Mouse (Mus musculus): ENCODE results near the gene Jak1. TPM values are rescaled to one million over a fixed set of nuclear protein-coding genes. Genes with fewer than 3 reads are reported as not detected.

Jak1 gene
- total RNA-seq (2021): 10 to 100 TPM; 74.9 to 79.6 TPM
- long read RNA-seq, experiment 1, full-length matches to known transcripts: 44 of 70 reads
- long read RNA-seq, experiment 1, partial matches to known transcripts: 17 of 70 reads
- long read RNA-seq, experiment 1, other reads (novel, unspliced or antisense): 9 of 70 reads
- long read RNA-seq, experiment 2, full-length matches to known transcripts: 47 of 76 reads
- long read RNA-seq, experiment 2, partial matches to known transcripts: 19 of 76 reads
- long read RNA-seq, experiment 2, other reads (novel, unspliced or antisense): 10 of 76 reads

- intact Hi-C loops (cut with DNase I): loop anchor here (5.0 kb wide), 3 partner anchors 83 to 93 kb away; no protein-coding TSS in a partner anchor
- DNase-seq: peak; percentile 98 to 99
Measured at GRCm38 (mm10) chr4:101264741-101265513, at the start of gene Jak1. Gene Jak1, minus strand, starts transcription at chr4:101265282.

- intact Hi-C loops (cut with DNase I): no loop called here
Measured at GRCm38 (mm10) chr4:101312055-101312454, 47.0 kb upstream of the Jak1 start.

GRCm38 (mm10) chr4:101308166-101308565 is 43.1 kb upstream of the Jak1 start:
- intact Hi-C loops (cut with DNase I): no loop called here
- no peak for DNase-seq

More at GRCm38 (mm10) chr4:101312055-101312454, 47.0 kb upstream of the Jak1 start:
- DNase-seq: no peak

GRCm38 (mm10) chr4:101307286-101307685 is 42.2 kb upstream of the Jak1 start:
- intact Hi-C loops (cut with DNase I): no loop called here
- no peak for DNase-seq

GRCm38 (mm10) chr4:101306132-101306915 is 41.2 kb upstream of the Jak1 start:
- intact Hi-C loops (cut with DNase I): no loop called here
- no peak for DNase-seq

GRCm38 (mm10) chr4:101305126-101305525 is 40.0 kb upstream of the Jak1 start:
- DNase-seq: no peak
- intact Hi-C loops (cut with DNase I): no loop called here

GRCm38 (mm10) chr4:101304114-101304513 is 39.0 kb upstream of the Jak1 start:
- no peak for DNase-seq
- intact Hi-C loops (cut with DNase I): no loop called here

- intact Hi-C loops (cut with DNase I): no loop called here
- DNase-seq: no peak
Measured at GRCm38 (mm10) chr4:101300392-101300910, 35.4 kb upstream of the Jak1 start.

GRCm38 (mm10) chr4:101298311-101298990 is 33.4 kb upstream of the Jak1 start:
- DNase-seq: no peak
- intact Hi-C loops (cut with DNase I): no loop called here

GRCm38 (mm10) chr4:101296836-101297235 is 31.8 kb upstream of the Jak1 start:
- intact Hi-C loops (cut with DNase I): no loop called here

GRCm38 (mm10) chr4:101295788-101296187 is 30.7 kb upstream of the Jak1 start:
- intact Hi-C loops (cut with DNase I): no loop called here

More at GRCm38 (mm10) chr4:101296836-101297235, 31.8 kb upstream of the Jak1 start:
- DNase-seq: no peak

GRCm38 (mm10) chr4:101293661-101294060 is 28.6 kb upstream of the Jak1 start:
- DNase-seq: no peak
- intact Hi-C loops (cut with DNase I): loop anchor here (5.0 kb wide), 1 partner anchor 59 kb away; no protein-coding TSS in a partner anchor

More at GRCm38 (mm10) chr4:101295788-101296187, 30.7 kb upstream of the Jak1 start:
- DNase-seq: no peak

- DNase-seq: peak; percentile 63 to 77
- intact Hi-C loops (cut with DNase I): loop anchor here (5.0 kb wide), 1 partner anchor 59 kb away; no protein-coding TSS in a partner anchor
Measured at GRCm38 (mm10) chr4:101292736-101293541, 27.9 kb upstream of the Jak1 start.

GRCm38 (mm10) chr4:101292028-101292735 is 27.1 kb upstream of the Jak1 start:
- intact Hi-C loops (cut with DNase I): loop anchor here (5.0 kb wide), 1 partner anchor 60 kb away; no protein-coding TSS in a partner anchor
- peak; percentile 92 to 94 for DNase-seq

- no peak for DNase-seq
- intact Hi-C loops (cut with DNase I): no loop called here
Measured at GRCm38 (mm10) chr4:101288292-101288691, 23.2 kb upstream of the Jak1 start.

GRCm38 (mm10) chr4:101286562-101286961 is 21.5 kb upstream of the Jak1 start:
- DNase-seq: no peak
- intact Hi-C loops (cut with DNase I): no loop called here

- DNase-seq: no peak
- intact Hi-C loops (cut with DNase I): no loop called here
Measured at GRCm38 (mm10) chr4:101285906-101286432, 20.9 kb upstream of the Jak1 start.

- intact Hi-C loops (cut with DNase I): no loop called here
Measured at GRCm38 (mm10) chr4:101283938-101284337, 18.9 kb upstream of the Jak1 start.

More at GRCm38 (mm10) chr4:101283938-101284337, 18.9 kb upstream of the Jak1 start:
- DNase-seq: no peak
